Mouse (Mus musculus) lung, postnatal 25 days (tissue): ENCODE results near the gene Olfr1432.
"Not testable (repeated sequence)": the region's sequence is repeated elsewhere in the genome, so short reads cannot be mapped to it uniquely, and the experiment has no call there.

Experiments
- DNase-seq: peaks from one replicate; pipeline ENCODE4 v3.0.0; 2022; ENCODE audit warnings: low spot score

The Olfr1432 gene

GRCm38 (mm10) chr19:12232496-12232895 lies at the start of gene Olfr1432:
Gene Olfr1432 (minus strand): TSS chr19:12232596.
- DNase-seq: not testable (repeated sequence)

GRCm38 (mm10) chr19:12279554-12279953 lies 47.2 kb upstream of the Olfr1432 start, which contains the start of gene Olfr1434:
Gene Olfr1434 (plus strand): TSS chr19:12279854.
- no peak for DNase-seq

- no peak for DNase-seq
These were observed 28.3 kb upstream of the Olfr1432 start, which contains the start of gene Olfr235 for GRCm38 (mm10) chr19:12260732-12261131. Gene Olfr235 (plus strand): TSS chr19:12261032.

- no peak for DNase-seq
These were observed 9.2 kb upstream of the Olfr1432 start, which contains the start of gene Olfr262 for GRCm38 (mm10) chr19:12241559-12241958. Gene Olfr262 (minus strand): TSS chr19:12241659.

- no peak for DNase-seq
These were observed 32.1 kb downstream of the Olfr1432 start, which contains the start of gene Olfr1431 for GRCm38 (mm10) chr19:12200334-12200733. Gene Olfr1431 (plus strand): TSS chr19:12200634.

DNA sequence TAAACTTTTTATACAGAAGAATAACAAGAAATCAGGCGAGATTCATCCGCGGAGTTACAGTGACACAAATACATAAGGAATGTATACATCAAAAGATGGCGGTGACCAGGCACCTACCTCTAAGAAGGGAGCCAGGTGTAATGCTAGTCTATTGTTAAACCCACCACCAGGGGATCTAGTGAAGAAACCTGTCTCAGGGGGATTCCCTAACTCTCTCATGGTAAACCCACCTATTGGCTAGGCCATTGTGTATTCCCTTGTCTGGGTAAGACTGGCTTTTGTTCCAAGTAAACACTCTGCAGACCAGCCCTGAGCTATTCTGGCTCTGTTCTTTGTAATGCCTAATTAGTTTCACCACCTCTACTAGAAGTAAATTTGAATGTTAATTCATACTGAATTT lies 33.3 kb downstream of the Olfr1432 start:
- DNase-seq: not testable (repeated sequence)
